Mouse (Mus musculus) c-Kit-negative CD71-positive TER-119-positive erythroid progenitor cells, embryonic 14.5 days (primary cell): ENCODE data around the gene Abcb7.
"Not testable (repeated sequence)": the region's sequence is repeated elsewhere in the genome, so short reads cannot be mapped to it uniquely, and the experiment has no call there.

Source experiments
- DNase-seq: peaks from one replicate; pipeline ENCODE4 v3.0.0-alpha.2; 2013; ENCODE audit warnings: low read depth, low spot score

The Abcb7 gene

DNA sequence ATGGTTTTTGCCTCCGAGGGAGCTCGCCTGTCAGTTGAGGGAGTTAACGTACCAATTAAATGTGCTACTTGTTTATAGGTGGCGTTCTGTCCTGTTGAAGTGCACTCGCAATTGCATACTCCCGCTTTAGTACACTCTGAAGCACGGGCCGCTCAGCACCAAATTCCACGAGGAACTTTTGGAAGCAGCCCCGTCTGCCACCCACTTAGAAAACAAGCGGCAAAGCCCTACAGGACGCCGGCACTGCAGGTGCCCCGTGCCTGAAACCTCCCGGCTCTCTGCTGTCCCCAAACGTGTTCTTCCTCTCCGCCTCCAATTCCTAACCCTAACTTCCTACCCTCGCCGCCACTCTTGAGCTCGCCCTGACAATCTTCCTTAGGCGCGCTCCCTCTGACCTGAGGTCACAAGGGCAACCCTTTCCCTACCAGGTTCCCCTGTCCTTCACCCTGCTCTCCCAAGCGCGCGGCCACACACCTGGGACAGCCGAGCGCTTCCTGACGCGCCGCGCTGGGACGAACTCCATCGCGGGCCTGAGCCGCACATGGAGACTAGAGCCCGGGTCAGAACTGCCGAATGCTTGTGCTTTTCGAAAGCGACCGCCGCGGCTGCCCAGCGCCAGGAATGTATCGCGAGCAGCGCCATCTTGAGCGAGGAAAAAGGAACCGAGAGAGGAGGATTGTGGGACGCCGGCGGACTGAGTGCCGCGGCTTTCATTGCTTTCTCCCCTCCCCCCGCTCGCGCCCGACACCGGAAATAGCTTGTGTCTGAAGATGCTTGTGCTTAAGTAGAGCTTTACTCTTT, at the start of gene Abcb7:
TSS of gene Abcb7 (minus strand) at position 674 of the 801 bp plus-strand sequence.
- DNase-seq = peak; percentile 60

DNA sequence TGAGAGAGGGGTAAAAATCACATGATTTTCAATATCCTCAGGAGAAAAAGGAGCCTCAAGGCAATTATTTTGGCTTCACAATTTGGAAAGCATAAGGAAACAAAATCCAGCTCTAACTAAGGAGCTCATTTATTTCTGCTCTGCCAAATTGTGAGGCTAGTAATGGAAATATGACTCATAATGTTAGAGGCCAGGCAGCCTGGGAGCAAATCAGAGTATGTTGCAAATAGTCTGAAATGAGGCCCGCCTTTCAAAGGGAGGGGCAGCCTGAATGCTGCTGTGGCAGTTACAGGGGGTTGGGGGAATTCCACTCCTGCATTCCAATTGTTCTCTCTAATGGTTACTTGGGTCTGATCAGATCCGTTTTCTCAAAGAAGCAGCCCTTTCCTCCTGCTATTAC, 48.1 kb upstream of the Abcb7 start:
- no peak for DNase-seq

DNA sequence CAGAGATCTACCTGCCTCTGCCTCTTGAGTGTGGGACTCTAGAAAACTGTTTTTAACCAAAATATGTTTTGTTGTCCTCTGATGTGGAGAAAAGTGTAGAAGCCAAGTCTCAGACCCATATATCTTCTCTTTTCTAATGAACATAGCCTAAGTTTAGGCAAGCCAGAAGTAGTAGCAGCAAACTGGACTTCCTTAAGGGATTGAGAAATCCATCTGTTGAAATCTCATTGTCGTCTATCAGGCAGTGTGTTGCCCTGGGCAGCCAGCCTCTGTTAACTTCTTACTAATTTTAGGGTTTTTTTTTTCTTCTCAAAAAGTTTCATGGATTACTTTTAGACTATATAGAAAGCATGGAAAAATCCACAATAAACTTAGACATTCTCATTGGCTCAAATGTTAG, 38.8 kb upstream of the Abcb7 start:
- no peak for DNase-seq

DNA sequence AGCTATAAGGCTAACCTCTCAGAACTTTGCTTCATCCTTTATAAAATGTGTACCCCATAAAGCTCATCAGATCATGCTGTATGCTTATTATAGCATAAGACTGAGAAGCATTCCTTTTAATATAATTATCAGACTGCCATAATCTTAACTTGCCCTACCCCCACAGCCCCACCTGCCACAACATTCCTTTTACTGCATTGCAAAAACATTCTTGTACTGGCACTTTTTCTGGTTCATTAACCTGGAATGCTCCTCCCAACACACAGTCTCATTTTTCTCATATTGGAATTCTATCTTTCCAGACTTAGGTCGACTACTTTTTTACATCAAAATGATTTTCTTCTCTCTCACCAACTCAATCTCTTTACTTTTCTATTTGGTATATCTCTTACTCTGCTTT, 19.8 kb upstream of the Abcb7 start:
- DNase-seq = no peak

DNA sequence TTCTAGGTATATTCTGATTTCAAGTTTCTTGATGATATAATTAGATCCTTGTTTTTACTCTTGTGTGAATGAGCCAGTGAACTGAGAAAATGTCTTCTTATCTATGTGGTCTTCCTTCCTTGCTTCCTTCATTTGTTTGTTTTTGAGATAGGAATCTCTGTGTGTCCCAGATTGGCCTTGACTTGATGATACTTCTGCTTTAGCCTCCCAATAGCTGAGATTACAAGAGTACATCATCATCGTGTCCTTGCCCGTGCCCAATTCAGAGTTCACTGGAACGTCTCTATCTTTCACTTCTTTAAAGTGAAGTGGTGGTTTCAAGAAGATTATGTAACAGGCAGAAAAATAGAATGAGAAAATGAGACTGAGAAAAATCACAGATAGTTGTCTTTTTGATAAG, 14.5 kb upstream of the Abcb7 start:
- DNase-seq = no peak

DNA sequence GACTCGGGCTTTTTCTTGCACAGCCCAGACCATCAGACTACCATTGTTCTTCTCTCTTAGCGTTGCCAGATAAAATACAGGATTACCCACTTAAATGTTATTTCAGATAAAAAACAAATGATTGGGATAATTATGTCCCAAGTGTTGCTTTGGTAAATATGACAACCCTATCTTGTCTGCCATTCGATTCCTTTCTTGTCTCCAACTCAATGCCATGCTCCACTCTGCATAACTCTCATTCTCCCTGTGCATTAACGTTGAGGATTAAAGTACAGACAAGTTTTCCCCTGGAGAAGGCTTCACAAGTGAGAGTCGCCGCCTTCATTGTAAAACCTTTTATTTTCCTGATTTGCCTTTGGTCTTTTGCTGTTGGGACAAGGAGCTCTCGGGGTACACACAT, 339 bp upstream of the Abcb7 start:
- DNase-seq = no peak

DNA sequence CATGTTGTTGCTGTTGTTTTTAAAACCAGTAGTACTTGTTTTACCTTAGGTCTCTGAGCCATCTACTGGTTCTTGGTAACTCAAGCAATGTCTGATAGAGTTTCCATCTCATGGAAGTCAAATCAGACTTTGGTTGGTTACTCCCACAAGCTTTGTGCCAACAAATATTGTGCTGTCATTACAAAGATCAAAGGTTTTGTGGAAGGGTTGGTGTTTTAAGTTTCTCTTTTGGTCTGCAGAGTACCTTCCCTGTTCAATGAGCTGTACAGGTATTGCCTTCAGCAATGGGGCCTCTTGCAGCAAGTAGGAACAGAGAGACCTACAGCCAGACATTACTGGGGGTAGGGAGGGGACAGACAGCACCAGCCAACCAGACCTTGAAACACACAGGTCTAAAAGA, 5.5 kb downstream of the Abcb7 start:
- no peak for DNase-seq

DNA sequence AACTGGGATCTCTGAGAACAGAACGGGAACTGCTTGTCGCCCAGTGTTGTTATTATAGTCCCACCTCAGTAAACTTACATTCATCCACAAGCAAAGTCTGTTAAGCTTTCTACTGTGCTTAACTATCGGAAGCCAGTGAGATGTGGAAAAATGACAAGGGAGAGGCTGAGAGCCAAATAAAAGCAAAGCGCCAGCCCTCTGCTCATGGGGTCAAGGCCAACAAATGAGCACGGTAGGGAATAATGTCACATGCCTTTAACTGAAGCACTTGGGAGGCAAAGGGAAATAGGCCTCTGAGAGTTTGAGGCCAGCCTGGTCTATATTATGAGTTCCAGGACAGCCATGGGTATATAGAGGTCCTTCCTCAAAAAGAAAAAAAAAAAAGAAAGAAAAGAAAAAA, 11.2 kb downstream of the Abcb7 start:
- no peak for DNase-seq

DNA sequence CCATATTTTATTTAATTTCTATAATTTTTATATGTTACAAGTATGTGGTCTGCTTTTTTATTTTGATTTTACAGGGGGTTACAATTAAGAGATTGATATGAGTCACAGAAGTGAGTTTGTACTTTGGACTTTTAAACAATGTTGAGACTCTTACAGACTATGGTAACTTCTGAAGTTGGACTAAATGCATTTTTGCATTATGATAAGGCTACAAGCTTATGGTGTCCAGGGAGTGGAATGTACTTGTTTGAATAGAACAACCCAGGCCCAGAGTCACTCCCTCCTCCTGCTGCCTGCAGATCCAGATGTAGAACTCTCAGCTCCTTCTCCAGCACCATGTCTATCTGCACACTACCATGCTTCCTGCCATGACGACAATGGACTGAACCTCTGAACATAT, 12.5 kb downstream of the Abcb7 start:
- DNase-seq = no peak

DNA sequence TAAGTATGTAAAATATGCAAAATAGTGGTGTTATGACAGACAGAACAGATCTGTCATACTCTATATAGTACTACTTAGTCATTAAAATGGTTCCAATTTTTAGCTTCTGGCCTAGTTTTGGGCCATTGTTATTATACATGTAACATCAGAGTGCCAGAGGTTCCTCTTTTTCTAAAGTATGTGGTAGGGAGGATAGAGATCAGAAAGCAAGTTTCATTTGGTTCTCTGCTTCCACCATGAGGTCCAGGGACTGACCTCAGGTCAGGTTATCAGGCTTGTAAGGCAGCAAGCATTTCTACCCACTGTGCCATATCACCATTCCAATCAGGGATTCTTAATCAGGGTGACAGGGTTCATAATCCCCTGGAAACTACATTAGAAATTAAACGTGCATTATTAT, 16.1 kb downstream of the Abcb7 start:
- no peak for DNase-seq

DNA sequence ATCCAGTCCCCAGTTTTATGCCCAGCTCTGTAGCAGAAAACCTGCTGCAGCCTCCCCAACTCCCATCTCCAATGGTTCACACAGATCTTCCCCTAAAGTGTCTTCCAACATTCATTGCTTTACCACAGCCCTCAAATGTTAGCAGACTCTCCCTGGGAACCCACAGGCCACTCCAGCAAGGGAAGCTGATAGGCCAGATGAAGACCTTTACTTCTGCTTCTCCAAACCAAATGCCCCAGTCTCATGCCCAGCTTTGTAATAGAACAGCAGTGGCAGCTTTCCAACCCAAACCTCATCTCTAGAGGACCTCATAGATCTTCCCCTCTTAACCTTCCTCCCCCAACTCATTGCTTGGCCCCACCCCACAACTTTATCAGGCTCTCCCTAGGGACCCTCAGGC, 54.0 kb downstream of the Abcb7 start:
- DNase-seq = no peak

DNA sequence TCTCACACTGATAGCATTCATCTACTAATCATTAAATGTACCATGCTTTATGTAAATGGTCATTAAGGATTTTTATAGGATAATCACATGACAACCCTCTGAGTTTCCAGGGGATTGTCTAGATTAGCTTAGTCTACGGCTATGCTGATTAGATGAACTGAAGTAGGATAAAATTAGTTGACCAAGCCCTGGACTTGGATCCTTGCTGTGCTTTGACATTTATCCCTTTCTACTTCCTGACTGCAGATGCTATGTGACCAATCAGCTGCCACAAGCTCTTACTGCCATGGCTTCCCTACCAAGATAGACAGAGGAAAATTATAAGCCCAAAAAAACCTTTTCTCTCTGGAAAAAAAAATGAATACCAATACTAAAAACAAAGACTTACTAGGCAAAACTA, 57.8 kb downstream of the Abcb7 start:
- DNase-seq = no peak

DNA sequence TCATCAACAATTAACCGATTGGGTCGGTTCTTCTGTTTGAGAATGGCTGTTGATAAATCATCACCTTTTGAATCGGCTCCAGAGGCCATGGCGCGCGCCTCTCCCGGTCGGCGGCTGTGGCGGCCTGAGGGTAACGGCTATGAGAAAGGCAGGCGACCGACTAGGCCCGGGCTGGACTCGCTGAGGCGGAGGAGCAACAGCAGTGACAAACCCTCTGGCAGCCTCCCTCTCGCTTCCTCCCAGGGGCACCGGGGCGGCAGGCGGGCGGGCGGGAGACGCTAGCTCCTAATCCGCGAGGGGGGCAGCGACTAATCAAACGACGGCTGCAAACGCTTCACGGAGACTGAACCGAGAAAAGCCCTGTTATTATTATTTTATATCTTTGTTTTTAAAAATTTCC, 65.5 kb downstream of the Abcb7 start:
- DNase-seq = not testable (repeated sequence)

DNA sequence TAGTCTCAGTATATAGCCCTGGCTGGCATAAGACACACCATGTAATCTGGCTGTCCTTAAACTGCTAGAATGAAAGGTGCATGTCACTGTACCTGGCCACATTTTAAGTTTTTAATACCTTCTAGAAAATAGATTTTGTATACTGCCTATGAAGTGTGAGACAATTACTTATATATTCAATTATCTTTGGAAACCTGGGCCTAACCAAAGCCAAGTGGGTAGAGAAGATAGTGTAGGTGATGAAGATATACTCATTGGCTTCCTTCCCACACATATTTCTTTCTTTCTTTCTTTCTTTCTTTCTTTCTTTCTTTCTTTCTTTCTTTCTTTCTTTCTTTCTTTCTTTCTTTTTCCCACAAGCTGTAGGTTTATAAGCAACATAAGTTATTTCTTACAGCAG, 121.9 kb downstream of the Abcb7 start:
- DNase-seq = no peak

DNA sequence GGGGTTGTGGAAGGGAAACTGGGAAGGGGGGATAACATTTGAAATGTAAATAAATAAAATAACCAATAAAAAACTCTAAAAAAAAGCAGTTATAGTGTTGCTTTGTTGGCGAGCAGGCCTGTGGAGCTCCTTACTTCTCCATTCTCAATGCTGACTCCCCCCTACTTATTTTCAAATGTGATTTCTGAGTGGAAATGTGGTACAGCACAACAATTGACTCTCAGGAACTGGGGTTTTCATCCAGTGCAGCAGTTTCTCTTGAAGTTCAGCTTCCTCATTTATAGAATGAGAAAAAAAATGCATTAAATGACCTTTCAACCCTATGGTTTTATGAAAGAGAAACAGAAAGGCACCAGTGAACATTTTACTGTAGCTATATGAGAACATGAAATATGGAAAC, 133.8 kb downstream of the Abcb7 start:
- no peak for DNase-seq

DNA sequence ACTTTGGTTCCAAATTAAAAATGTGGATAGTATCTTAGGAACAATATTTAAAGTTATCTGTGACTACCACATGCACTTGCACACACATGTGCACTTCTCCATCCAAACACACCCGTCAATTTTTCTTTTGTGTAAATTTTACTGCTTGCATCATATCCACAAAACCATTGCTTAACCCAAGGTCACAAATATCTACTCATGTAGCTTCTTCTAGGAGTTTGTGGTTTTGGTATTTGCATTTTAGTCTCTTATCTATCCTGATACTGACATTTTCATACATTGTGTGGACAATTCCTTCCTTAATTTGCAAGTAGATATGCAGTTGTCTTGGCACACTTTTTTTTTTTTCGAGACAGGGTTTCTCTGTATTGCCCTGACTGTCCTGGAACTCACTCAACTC, 149.3 kb downstream of the Abcb7 start:
- DNase-seq = no peak

DNA sequence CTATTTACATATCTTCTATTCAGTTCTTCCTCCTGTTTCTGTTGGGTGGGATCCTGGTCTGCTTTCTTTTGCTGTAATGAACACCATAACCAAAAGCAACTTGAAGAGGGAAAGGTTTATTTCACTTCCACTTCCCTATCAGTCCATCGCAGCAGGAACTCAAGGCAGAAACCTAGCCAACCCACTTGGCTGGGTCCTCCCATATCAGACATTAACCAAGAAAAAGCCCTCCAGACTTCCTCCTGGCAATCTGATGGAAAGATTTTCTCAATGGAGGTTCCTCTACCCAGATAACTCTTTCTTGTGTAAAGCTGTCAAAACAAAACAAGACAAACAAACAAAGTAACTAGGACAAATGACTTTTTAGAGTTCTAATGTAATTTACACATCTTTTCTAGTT, 151.2 kb downstream of the Abcb7 start:
- no peak for DNase-seq

DNA sequence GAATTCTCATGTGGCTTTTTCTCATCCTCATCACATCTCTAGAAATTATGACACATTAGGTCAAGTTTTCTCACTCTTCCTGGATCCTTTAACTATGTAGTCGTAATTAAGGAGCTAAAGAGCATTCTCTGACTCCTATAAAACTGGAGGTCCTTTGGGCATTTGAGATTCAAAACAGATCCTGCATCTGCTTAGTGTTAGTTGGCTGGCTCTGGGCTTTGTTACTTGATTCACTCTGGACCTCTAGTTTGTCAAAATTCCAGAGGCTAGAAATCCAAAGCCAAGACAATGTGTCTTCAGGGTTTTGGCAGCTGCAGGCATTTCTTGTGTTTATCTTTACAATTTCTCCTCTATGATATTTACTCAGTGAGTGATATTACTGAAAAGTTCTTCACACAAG, 157.1 kb downstream of the Abcb7 start:
- no peak for DNase-seq
